Mouse (Mus musculus) G1E (cell line): ENCODE data around the gene Rpusd4. TPM values are rescaled to one million over a fixed set of nuclear protein-coding genes. Genes with fewer than 3 reads are reported as not detected.

Experiments used
- ATAC-seq: 2 replicates; pipeline ENCODE4 v1.8.0; 2016; ENCODE audit warnings: mild to moderate bottlenecking; ENCODE audit not compliant: insufficient number of reproducible peaks, poor library complexity, low FRiP score, severe bottlenecking; ENCODE audit errors: extremely low read depth
- DNase-seq: peaks from one replicate; pipeline ENCODE4 v3.0.0; 2012; ENCODE audit warnings: low spot score
- H3K27me3 ChIP-seq: 2 replicates; pipeline ENCODE4 v1.6.1; 2012; ENCODE audit warnings: mild to moderate bottlenecking, low read length, inconsistent platforms; ENCODE audit not compliant: insufficient read depth
- H3K36me3 ChIP-seq: replicated peaks from 2 replicates; pipeline ENCODE3; 2012; ENCODE audit warnings: mild to moderate bottlenecking, inconsistent platforms
- H3K4me1 ChIP-seq: 2 replicates; pipeline ENCODE4 v1.6.1; 2012; ENCODE audit warnings: low read depth, low read length, inconsistent platforms, mixed read lengths; ENCODE audit not compliant: insufficient read depth
- H3K4me3 ChIP-seq: 2 replicates; pipeline ENCODE4 v1.5.1; 2012; ENCODE audit warnings: low read depth, mild to moderate bottlenecking, inconsistent platforms, low read length, moderate library complexity, mixed read lengths
- H3K9me3 ChIP-seq: replicated peaks from 2 replicates; pipeline ENCODE4 v1.6.1; 2012; ENCODE audit warnings: inconsistent platforms
- CTCF ChIP-seq: IDR thresholded peaks from 2 replicates; pipeline ENCODE4 v1.5.1; 2012; ENCODE audit warnings: low read depth, low read length, inconsistent platforms, mixed read lengths
- GATA1 ChIP-seq: IDR thresholded peaks from 2 replicates; pipeline ENCODE4 v1.6.1; 2012; ENCODE audit warnings: borderline replicate concordance, low read length, inconsistent platforms, mixed read lengths
- GATA2 ChIP-seq: IDR thresholded peaks from 2 replicates; pipeline ENCODE4 v1.6.1; 2012; ENCODE audit warnings: low read depth, low read length, inconsistent platforms, borderline replicate concordance
- POLR2AphosphoS5 ChIP-seq: IDR thresholded peaks from 2 replicates; pipeline ENCODE4 v1.6.1; 2012; ENCODE audit warnings: low read depth, low read length, inconsistent platforms; ENCODE audit not compliant: insufficient replicate concordance
- TAL1 ChIP-seq: conservative IDR thresholded peaks from 2 replicates; pipeline ENCODE4 v1.6.1; 2012; ENCODE audit warnings: low read depth, low read length, inconsistent platforms, mixed read lengths
- polyA plus RNA-seq: library from polyadenylated mRNA; stranded (reverse); fragments of >175 nt; gene quantifications from 2 replicates; pipeline ENCODE4 v1.2.3, GENCODE M21; 2012
- total RNA-seq, 2 experiments: library from RNA; stranded (forward) in 1 of 2; stranded (reverse) in 1 of 2; fragments of 200-1000 nt in 1 of 2; fragments of >200 nt in 1 of 2; fragmentation: Nextera tagmentation in 1 of 2; gene quantifications; 2 replicates each; pipeline ENCODE4 v1.2.3; 2014 to 2017

The Rpusd4 gene
- total and polyA plus RNA-seq, 3 experiments: 3.1 to 24.9 (median 17.7) TPM

- H3K9me3 ChIP-seq: no peaks in the 10 kb centered on the region
- no peak for DNase-seq
- H3K4me3 ChIP-seq: no peak overlapping the region
- no peaks in the 10 kb centered on the region for H3K4me1 ChIP-seq
- H3K27me3 ChIP-seq: peaks cover 8% of the 10 kb centered on the region
- TF ChIP-seq GATA2 (no peak), CTCF (no peak), GATA1 (no peak), POLR2AphosphoS5 (no peak), TAL1 (no peak)
- no peaks in the 10 kb centered on the region for H3K36me3 ChIP-seq
- ATAC-seq: no peak
Measured at GRCm38 (mm10) chr9:35314254-35314653, 46.6 kb downstream of the Rpusd4 start.

DNA sequence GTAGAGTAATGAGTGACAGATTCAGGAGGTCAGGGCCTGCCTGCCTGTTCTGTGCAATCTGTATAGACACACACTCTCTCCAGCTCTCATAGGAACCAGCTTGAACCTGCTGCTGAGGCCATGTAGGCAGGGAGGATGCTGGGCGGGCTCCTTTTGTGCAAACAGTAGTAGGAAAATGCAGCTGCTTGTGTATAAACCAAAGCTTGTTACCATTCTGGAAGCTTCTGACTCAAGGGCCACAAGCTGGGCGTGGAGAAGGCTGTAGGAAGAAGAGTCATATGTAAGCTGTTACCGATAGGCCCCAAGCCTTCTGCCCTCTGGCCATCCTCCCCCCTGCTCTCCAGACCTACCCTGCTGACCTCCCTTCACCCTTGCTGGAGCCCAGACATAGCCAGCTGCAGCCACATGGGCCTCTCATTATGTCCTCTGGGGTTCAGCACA is 49.1 kb downstream of the Rpusd4 start:
- ATAC-seq (no peak), DNase-seq (no peak)
- Histone ChIP-seq H3K36me3 (no peaks in the 10 kb centered on the region), H3K9me3 (no peaks in the 10 kb centered on the region), H3K4me3 (no peak overlapping the region), H3K27me3 (peaks cover 8% of the 10 kb centered on the region), H3K4me1 (no peaks in the 10 kb centered on the region)
- TF ChIP-seq POLR2AphosphoS5 (no peak), CTCF (no peak), GATA2 (no peak), GATA1 (no peak), TAL1 (no peak)

GRCm38 (mm10) chr9:35317233-35317980 is 49.7 kb downstream of the Rpusd4 start:
- no peak overlapping the region for H3K4me3 ChIP-seq
- peaks cover 8% of the 10 kb centered on the region for H3K27me3 ChIP-seq
- ATAC-seq: no peak
- TF ChIP-seq GATA1 (no peak), POLR2AphosphoS5 (no peak), GATA2 (no peak), CTCF (no peak), TAL1 (no peak)
- H3K9me3 ChIP-seq: no peaks in the 10 kb centered on the region
- H3K4me1 ChIP-seq: no peaks in the 10 kb centered on the region
- no peak for DNase-seq
- H3K36me3 ChIP-seq: no peaks in the 10 kb centered on the region

DNA sequence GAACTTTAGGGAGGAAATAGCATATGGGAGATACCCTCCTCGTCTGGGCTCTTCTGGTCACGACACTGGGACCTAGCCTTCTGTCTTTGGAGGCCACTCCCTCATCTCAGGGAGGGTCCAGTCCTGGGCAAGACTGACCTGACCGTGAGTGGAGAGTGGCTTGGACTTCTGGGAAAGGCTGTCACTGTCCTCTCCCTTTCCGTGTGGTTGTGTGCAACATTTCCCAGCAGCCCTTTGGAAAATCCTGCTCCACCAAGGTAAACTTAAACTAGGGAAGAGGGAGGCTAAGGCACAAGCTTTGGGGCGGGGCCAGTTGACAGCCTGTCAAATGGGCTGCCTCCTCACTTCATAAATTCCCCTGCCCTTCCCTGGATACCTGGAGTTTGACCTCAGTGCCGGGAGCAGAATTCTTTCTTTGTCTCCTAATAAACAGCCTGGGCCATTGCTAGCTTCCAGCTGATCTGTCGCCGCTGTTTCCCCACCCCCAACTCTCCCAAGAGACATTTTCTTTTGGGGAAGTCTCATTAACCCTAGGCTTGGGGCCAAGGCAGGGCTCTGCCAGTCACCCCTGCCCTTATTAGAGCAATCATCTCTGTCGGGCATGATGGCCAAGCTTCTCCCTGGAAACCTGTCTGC is 51.0 kb downstream of the Rpusd4 start:
- Histone ChIP-seq H3K4me3 (no peak overlapping the region), H3K4me1 (no peaks in the 10 kb centered on the region), H3K9me3 (no peaks in the 10 kb centered on the region), H3K36me3 (no peaks in the 10 kb centered on the region), H3K27me3 (peaks cover 8% of the 10 kb centered on the region)
- no peak for DNase-seq
- TF ChIP-seq POLR2AphosphoS5 (no peak), GATA2 (no peak)
- no peak for ATAC-seq

GRCm38 (mm10) chr9:35320288-35320687 is 52.6 kb downstream of the Rpusd4 start:
- no peak for TF ChIP-seq CTCF
- TF ChIP-seq GATA1: no peak
- DNase-seq (no peak), ATAC-seq (no peak)
- no peaks in the 10 kb centered on the region for H3K9me3 ChIP-seq
- no peaks in the 10 kb centered on the region for H3K36me3 ChIP-seq
- H3K4me1 ChIP-seq: no peaks in the 10 kb centered on the region
- peaks cover 8% of the 10 kb centered on the region for H3K27me3 ChIP-seq
- no peak overlapping the region for H3K4me3 ChIP-seq

- Histone ChIP-seq H3K4me3 (no peak overlapping the region), H3K36me3 (no peaks in the 10 kb centered on the region), H3K4me1 (no peaks in the 10 kb centered on the region), H3K27me3 (peaks cover 15% of the 10 kb centered on the region), H3K9me3 (no peaks in the 10 kb centered on the region)
- DNase-seq (no peak), ATAC-seq (no peak)
- no peak for TF ChIP-seq POLR2AphosphoS5
- no peak for TF ChIP-seq GATA1
- TF ChIP-seq TAL1: no peak
- TF ChIP-seq GATA2: no peak
Measured at GRCm38 (mm10) chr9:35323974-35324373, 56.3 kb downstream of the Rpusd4 start.
